Mouse (Mus musculus) c-Kit-positive CD71-negative TER-119-negative erythroid progenitor cells, embryonic 14.5 days (primary cell): ENCODE measurements around the gene Alox12b.

Experiments used
- DNase-seq: peaks from one replicate; pipeline ENCODE4 v3.0.0-alpha.2; 2013; ENCODE audit warnings: low read depth

Gene Alox12b

GRCm38 (mm10) chr11:69178525-69178924 lies 21.7 kb downstream of the Alox12b start:
- no peak for DNase-seq

GRCm38 (mm10) chr11:69179512-69179911 lies 22.7 kb downstream of the Alox12b start:
- DNase-seq, result no peak

GRCm38 (mm10) chr11:69180120-69180519 lies 23.3 kb downstream of the Alox12b start:
- no peak for DNase-seq

GRCm38 (mm10) chr11:69185031-69185430 lies 28.2 kb downstream of the Alox12b start:
- no peak for DNase-seq

GRCm38 (mm10) chr11:69185936-69186335 lies 29.1 kb downstream of the Alox12b start:
- no peak for DNase-seq

GRCm38 (mm10) chr11:69192840-69193239 lies 36.1 kb downstream of the Alox12b start:
- DNase-seq, result peak; percentile 17

- DNase-seq, result no peak
Observed at GRCm38 (mm10) chr11:69196766-69197165, 40.0 kb downstream of the Alox12b start.

- DNase-seq, result no peak
Observed at GRCm38 (mm10) chr11:69197194-69197593, 40.4 kb downstream of the Alox12b start.

- no peak for DNase-seq
Observed at GRCm38 (mm10) chr11:69197743-69198142, 41.0 kb downstream of the Alox12b start, which contains the start of gene Alox8. Gene Alox8 (minus strand): TSS chr11:69197843.

GRCm38 (mm10) chr11:69199251-69199650 lies 42.5 kb downstream of the Alox12b start:
- no peak for DNase-seq

GRCm38 (mm10) chr11:69200231-69200630 lies 43.4 kb downstream of the Alox12b start:
- no peak for DNase-seq

GRCm38 (mm10) chr11:69202469-69203230 lies 45.9 kb downstream of the Alox12b start:
- DNase-seq, result no peak

- no peak for DNase-seq
Observed at GRCm38 (mm10) chr11:69211431-69211830, 54.6 kb downstream of the Alox12b start.

- DNase-seq, result no peak
Observed at GRCm38 (mm10) chr11:69217411-69217810, 60.6 kb downstream of the Alox12b start.

- DNase-seq, result no peak
Observed at GRCm38 (mm10) chr11:69218661-69219060, 61.9 kb downstream of the Alox12b start.
